Mouse (Mus musculus) activated CD4-positive, CD25-positive, alpha-beta regulatory T cell (primary cell): Measurements from ENCODE around the gene Repin1. TPM values are rescaled to one million over a fixed set of nuclear protein-coding genes. Genes with fewer than 3 reads are reported as not detected.

Experiments used
- polyA plus RNA-seq, 2 experiments: library from polyadenylated mRNA; unstranded; fragments of 100-300 nt; shearing (Covaris generic); gene quantifications; one replicate each; pipeline ENCODE4 v1.2.1; 2017

Gene Repin1
- polyA plus RNA-seq, result 1 to 10 TPM; 3.7 to 3.9 TPM

DNA sequence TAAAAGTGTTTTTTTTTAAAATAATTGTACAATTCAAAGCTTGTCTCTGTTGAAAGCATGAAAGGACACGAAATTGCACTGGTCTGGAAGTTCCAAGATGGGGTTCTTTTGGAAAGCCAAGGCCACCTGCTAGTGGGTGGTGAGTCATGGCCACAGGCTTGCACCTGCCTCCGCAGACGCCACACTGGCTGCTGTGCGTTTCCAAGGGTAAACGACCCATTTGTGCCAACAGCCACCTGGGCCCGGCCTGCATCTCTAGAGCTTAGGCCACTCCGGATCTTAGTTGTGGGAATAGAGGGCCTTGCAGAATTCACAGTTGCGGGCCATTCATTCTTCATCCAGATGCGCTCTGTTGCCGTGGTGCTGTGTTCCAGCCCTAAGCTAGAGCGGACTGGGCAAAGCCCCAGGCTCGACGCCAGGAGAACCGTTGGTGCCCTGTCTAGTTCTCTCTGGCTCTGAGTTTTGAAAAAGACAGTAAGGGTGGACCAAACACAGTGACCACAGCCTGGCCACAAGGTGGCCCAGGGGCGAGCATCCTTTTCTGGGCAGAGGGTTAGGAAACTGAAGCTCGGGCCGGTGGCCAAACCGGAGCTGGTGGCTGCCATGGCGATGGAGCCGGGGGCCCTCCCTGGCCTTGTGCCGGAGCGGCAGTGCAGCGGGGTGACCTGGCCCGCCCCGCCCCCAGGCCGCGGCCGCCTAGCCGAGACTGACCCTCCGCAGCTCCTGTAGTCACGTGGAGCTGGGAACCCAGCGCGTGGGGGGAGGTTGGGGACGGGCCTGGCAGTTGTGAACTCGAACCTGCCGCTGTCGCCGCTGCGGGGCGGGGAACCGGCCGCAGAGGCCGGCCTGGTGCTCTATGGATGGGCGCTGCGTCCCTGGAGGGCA is at the start of gene Repin1, which contains the start of gene Gm44965:
Repin1 (plus strand) TSS at position 726 of the 885 bp plus-strand sequence.
Gm44965 (plus strand) TSS at position 784 of the 885 bp plus-strand sequence.

GRCm38 (mm10) chr6:48554280-48555103 is 39.2 kb upstream of the Repin1 start, which contains the start of gene Lrrc61:
TSS of gene Lrrc61 (plus strand) at chr6:48554796.

DNA sequence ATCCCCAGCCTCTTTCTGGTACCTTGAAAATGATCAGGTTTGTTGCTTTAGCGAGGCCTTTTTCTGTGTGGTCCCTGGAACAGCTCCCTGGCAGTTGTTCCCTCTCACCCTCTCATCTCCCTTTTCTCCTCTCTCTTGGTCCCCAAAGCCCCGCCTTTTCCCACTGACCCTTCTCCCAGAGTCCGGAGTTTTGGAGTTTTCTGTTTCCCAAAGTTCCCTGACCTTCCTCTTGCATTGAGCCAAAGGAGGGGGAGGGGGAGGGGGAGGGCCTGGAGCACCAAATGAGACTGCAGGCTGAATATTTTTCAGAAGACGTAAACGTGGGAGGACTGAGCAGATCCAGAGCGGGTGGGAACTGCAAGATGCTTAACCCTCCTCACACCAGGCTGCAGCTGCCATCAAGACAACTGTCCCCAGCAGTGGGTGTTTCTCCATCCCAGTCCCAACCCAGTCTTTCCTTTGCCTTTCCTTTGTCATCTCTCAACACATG is 21.1 kb upstream of the Repin1 start, which contains the start of gene Rarres2:
Rarres2 (minus strand) TSS at position 218 of the 490 bp plus-strand sequence.

GRCm38 (mm10) chr6:48589194-48589750 is 4.4 kb upstream of the Repin1 start, which contains the start of gene Gm45021:
TSS of gene Gm45021 (plus strand) at chr6:48589610.

DNA sequence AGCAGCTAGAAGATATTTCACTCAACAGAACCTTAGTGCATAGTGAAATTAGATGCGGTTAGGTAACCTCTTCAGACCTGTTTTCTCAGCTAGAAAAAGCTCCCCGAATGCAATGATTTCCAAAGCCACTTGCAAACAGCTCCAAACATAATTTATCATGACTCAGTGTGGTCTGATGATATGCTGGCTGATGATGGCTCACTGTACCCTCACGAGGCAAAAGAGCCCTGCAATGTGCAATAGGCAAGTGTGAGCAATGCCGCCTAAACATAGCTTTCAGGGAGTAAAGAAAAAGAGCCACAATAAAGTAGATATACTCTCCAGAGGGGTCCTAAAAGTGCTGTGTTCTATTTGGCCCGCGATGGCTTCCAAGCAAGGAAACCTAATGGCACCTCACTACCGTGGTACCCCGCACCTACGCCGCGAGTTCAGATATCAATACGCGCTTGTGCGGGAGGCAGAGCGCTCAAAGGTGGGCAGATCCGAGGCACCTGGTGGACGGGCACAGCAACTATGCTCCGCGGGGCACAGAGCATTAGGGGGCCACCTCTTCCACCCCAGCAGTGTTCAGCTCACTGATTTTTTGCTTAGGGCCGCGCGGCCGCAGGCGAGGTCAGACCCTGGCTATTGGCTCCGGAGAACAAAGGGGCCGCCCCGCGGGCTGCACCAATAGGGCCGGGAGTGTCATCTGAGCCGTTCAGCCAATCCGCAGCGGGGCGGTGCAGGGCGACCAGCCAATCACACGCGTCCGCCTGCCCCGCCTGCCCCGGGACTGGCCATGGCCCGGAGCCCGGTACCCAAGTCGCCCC is 7.8 kb downstream of the Repin1 start, which contains the start of gene Zfp775:
Zfp775 (plus strand) TSS at position 793 of the 809 bp plus-strand sequence.

GRCm38 (mm10) chr6:48626464-48626863 is 32.8 kb downstream of the Repin1 start, which contains the start of gene AI854703:
TSS of gene AI854703 (plus strand) at chr6:48626764.

GRCm38 (mm10) chr6:48646995-48647394 is 53.3 kb downstream of the Repin1 start, which contains the start of gene Gimap8:
TSS of gene Gimap8 (plus strand) at chr6:48647234.

Other genes starting within 250 kb of the Repin1 start
- gene Krba1, start 198.3 kb upstream of the Repin1 start, polyA plus RNA-seq, result 10 to 100 TPM; 15.5 to 18.2 TPM
- 10 to 100 TPM; 22.8 to 30.4 TPM for gene Zfp467, start 148.1 kb upstream of the Repin1 start, polyA plus RNA-seq
- under 1 TPM; 0.14 TPM for gene Sspo, start 145.7 kb upstream of the Repin1 start, polyA plus RNA-seq
- under 1 TPM in 1 of 2 experiments, not detected in 1; 0.48 TPM for gene Atp6v0e2, start 56.3 kb upstream of the Repin1 start, polyA plus RNA-seq
- 10 to 100 TPM; 25.9 to 45.8 TPM for gene Lrrc61, start 39.1 kb upstream of the Repin1 start, polyA plus RNA-seq
- not detected for gene Rarres2, start 21.1 kb upstream of the Repin1 start, polyA plus RNA-seq
- gene Gm45021, start 4.3 kb upstream of the Repin1 start, polyA plus RNA-seq, result under 1 TPM in 1 of 2 experiments, not detected in 1; 0.66 TPM
- gene Gm44965, start 58 bp downstream of the Repin1 start, polyA plus RNA-seq, result not detected
- gene Zfp775, start 8.2 kb downstream of the Repin1 start, polyA plus RNA-seq, result 1 to 10 TPM; 5.0 to 6.3 TPM
- gene AI854703, start 32.9 kb downstream of the Repin1 start, polyA plus RNA-seq, result 1 to 10 TPM; 1.9 to 3.2 TPM
- 100 to 1,000 TPM in 1 of 2 experiments, 10 to 100 TPM in 1; 70.0 to 140 TPM for gene Gimap8, start 53.4 kb downstream of the Repin1 start, polyA plus RNA-seq
- 100 to 1,000 TPM; 214 to 248 TPM for gene Gimap9, start 82.2 kb downstream of the Repin1 start, polyA plus RNA-seq
- 1,000 to 10,000 TPM; 1,333 to 1,797 TPM for gene Gimap4, start 90.7 kb downstream of the Repin1 start, polyA plus RNA-seq
- 100 to 1,000 TPM; 817 to 869 TPM for gene Gimap6, start 114.3 kb downstream of the Repin1 start, polyA plus RNA-seq
- gene Gm28053, start 124.7 kb downstream of the Repin1 start, polyA plus RNA-seq, result 10 to 100 TPM; 17.3 to 28.7 TPM
- gene Gimap7, start 124.7 kb downstream of the Repin1 start, polyA plus RNA-seq, result 100 to 1,000 TPM; 203 to 540 TPM
- gene Gimap1, start 145.2 kb downstream of the Repin1 start, polyA plus RNA-seq, result 100 to 1,000 TPM; 503 to 521 TPM
- gene Gimap5, start 152.3 kb downstream of the Repin1 start, polyA plus RNA-seq, result 100 to 1,000 TPM; 206 to 224 TPM
- gene Gimap3, start 177.0 kb downstream of the Repin1 start, polyA plus RNA-seq, result 1,000 to 10,000 TPM; 1,187 to 1,607 TPM
- 1 to 10 TPM; 5.1 to 6.5 TPM for gene Tmem176a, start 247.0 kb downstream of the Repin1 start, polyA plus RNA-seq
- gene Tmem176b, start 247.6 kb downstream of the Repin1 start, polyA plus RNA-seq, result 10 to 100 TPM; 10.2 to 19.0 TPM